Mouse (Mus musculus): Measurements from ENCODE around the gene Polr2h. TPM values are rescaled to one million over a fixed set of nuclear protein-coding genes. Genes with fewer than 3 reads are reported as not detected.

Polr2h gene
- polyA plus RNA-seq, 1 experiment from 2014 or later = 80.7 TPM

GRCm38 (mm10) chr16:20715161-20715560 is 2.3 kb upstream of the Polr2h start:
- Histone ChIP-seq H3K27me3 (no peaks in the 10 kb centered on the region), H3K4me3 (peak overlapping the region; percentile 67), H3K9me3 (replicated peaks) (no peaks in the 10 kb centered on the region), H3K9ac (peak overlapping the region; percentile 83; the same call in 1 of the 2 replicates), H3K4me2 (replicated peaks) (peak overlapping the region; percentile 89), H3K36me3 (peaks cover 28% of the 10 kb centered on the region), H3K27ac (peak overlapping the region; percentile 93; the same call in 1 of the 2 replicates), H3K4me1 (peaks cover 46% of the 10 kb centered on the region)
- WGBS = 43% methylated on average over 2 of the region's 2 CpGs
- no peak for ATAC-seq (ENCODE audit: low FRiP score)

GRCm38 (mm10) chr16:20715566-20715965 is 1.9 kb upstream of the Polr2h start:
- Histone ChIP-seq H3K27ac (peak overlapping the region; percentile 93), H3K4me3 (peak overlapping the region; percentile 67), H3K9ac (peak overlapping the region; percentile 83), H3K4me1 (peaks cover 46% of the 10 kb centered on the region), H3K27me3 (no peaks in the 10 kb centered on the region), H3K9me3 (replicated peaks) (no peaks in the 10 kb centered on the region), H3K36me3 (peaks cover 24% of the 10 kb centered on the region), H3K4me2 (replicated peaks) (peak overlapping the region; percentile 89)
- ATAC-seq (ENCODE audit: low FRiP score) = no peak; the same call in 1 of the 2 replicates
- under 1% methylated on average over 12 of the region's 12 CpGs for WGBS

GRCm38 (mm10) chr16:20715976-20716840 is 1.3 kb upstream of the Polr2h start:
- H3K27ac ChIP-seq = peak overlapping the region; percentile 93
- H3K27me3 ChIP-seq = no peaks in the 10 kb centered on the region
- peak overlapping the region; percentile 89 for H3K4me2 ChIP-seq (replicated peaks)
- peak overlapping the region; percentile 83 for H3K9ac ChIP-seq
- H3K4me1 ChIP-seq = peaks cover 46% of the 10 kb centered on the region
- no peaks in the 10 kb centered on the region for H3K9me3 ChIP-seq (replicated peaks)
- peaks cover 17% of the 10 kb centered on the region for H3K36me3 ChIP-seq
- under 1% methylated on average over 58 of the region's 68 CpGs for WGBS
- H3K4me3 ChIP-seq = peak overlapping the region; percentile 67
- peak; percentile 88 for ATAC-seq (ENCODE audit: low FRiP score)

- peak overlapping the region; percentile 93 for H3K27ac ChIP-seq
- H3K4me2 ChIP-seq (replicated peaks) = peak overlapping the region; percentile 89
- H3K9me3 ChIP-seq (replicated peaks) = no peaks in the 10 kb centered on the region
- H3K4me3 ChIP-seq = peak overlapping the region; percentile 67
- peak overlapping the region; percentile 83 for H3K9ac ChIP-seq
- no peaks in the 10 kb centered on the region for H3K27me3 ChIP-seq
- no peak; the same call in none of the 2 replicates for ATAC-seq (ENCODE audit: low FRiP score)
- H3K36me3 ChIP-seq = peaks cover 13% of the 10 kb centered on the region
- H3K4me1 ChIP-seq = peaks cover 46% of the 10 kb centered on the region
- under 1% methylated on average over 8 of the region's 8 CpGs for WGBS
Measured at GRCm38 (mm10) chr16:20716841-20717180, 654 bp upstream of the Polr2h start.

GRCm38 (mm10) chr16:20717978-20718670 is 659 bp downstream of the Polr2h start:
- Histone ChIP-seq H3K9ac (peak overlapping the region; percentile 83), H3K27me3 (no peaks in the 10 kb centered on the region), H3K27ac (peak overlapping the region; percentile 93; the same call in 1 of the 2 replicates), H3K36me3 (peaks cover 11% of the 10 kb centered on the region), H3K4me1 (peaks cover 46% of the 10 kb centered on the region), H3K9me3 (replicated peaks) (no peaks in the 10 kb centered on the region), H3K4me2 (replicated peaks) (peak overlapping the region; percentile 89), H3K4me3 (peak overlapping the region; percentile 67)
- no peak; the same call in 1 of the 2 replicates for ATAC-seq (ENCODE audit: low FRiP score)
- 3% methylated on average over 18 of the region's 18 CpGs for WGBS

- Histone ChIP-seq H3K9me3 (replicated peaks) (no peaks in the 10 kb centered on the region), H3K36me3 (peaks cover 11% of the 10 kb centered on the region), H3K4me2 (replicated peaks) (no peak overlapping the region), H3K27ac (no peak overlapping the region), H3K4me1 (peaks cover 17% of the 10 kb centered on the region), H3K9ac (no peak overlapping the region), H3K4me3 (no peak overlapping the region), H3K27me3 (no peaks in the 10 kb centered on the region)
- no peak for ATAC-seq (ENCODE audit: low FRiP score)
- 88% methylated on average over 10 of the region's 10 CpGs for WGBS
Measured at GRCm38 (mm10) chr16:20721808-20722207, 4.3 kb downstream of the Polr2h start.

GRCm38 (mm10) chr16:20722736-20723135 is 5.3 kb downstream of the Polr2h start:
- no peak overlapping the region for H3K4me3 ChIP-seq
- H3K27ac ChIP-seq = no peak overlapping the region
- ATAC-seq (ENCODE audit: low FRiP score) = no peak
- no peak overlapping the region for H3K9ac ChIP-seq
- H3K4me1 ChIP-seq = peaks cover 12% of the 10 kb centered on the region
- no peaks in the 10 kb centered on the region for H3K27me3 ChIP-seq
- no peak overlapping the region for H3K4me2 ChIP-seq (replicated peaks)
- H3K36me3 ChIP-seq = peaks cover 11% of the 10 kb centered on the region
- 74% methylated on average over 4 of the region's 4 CpGs for WGBS
- no peaks in the 10 kb centered on the region for H3K9me3 ChIP-seq (replicated peaks)

- no peak overlapping the region for H3K27ac ChIP-seq
- 62% methylated on average over 4 of the region's 4 CpGs for WGBS
- H3K36me3 ChIP-seq = peaks cover 11% of the 10 kb centered on the region
- no peak overlapping the region for H3K9ac ChIP-seq
- no peak overlapping the region for H3K4me3 ChIP-seq
- peaks cover 10% of the 10 kb centered on the region for H3K4me1 ChIP-seq
- H3K27me3 ChIP-seq = no peaks in the 10 kb centered on the region
- H3K9me3 ChIP-seq (replicated peaks) = no peaks in the 10 kb centered on the region
- H3K4me2 ChIP-seq (replicated peaks) = no peak overlapping the region
- ATAC-seq (ENCODE audit: low FRiP score) = no peak
Measured at GRCm38 (mm10) chr16:20723247-20723646, 5.8 kb downstream of the Polr2h start.

GRCm38 (mm10) chr16:20724338-20724748 is 6.9 kb downstream of the Polr2h start:
- Histone ChIP-seq H3K4me1 (peaks cover 3% of the 10 kb centered on the region; the same call in 1 of the 2 replicates), H3K4me3 (no peak overlapping the region), H3K27me3 (0 out of 2 replicates have a peak, but pooled peaks cover 6% of the 10 kb centered on the region), H3K9me3 (replicated peaks) (no peaks in the 10 kb centered on the region), H3K4me2 (replicated peaks) (no peak overlapping the region), H3K36me3 (peaks cover 11% of the 10 kb centered on the region), H3K9ac (no peak overlapping the region), H3K27ac (no peak overlapping the region)
- 30% methylated on average over 5 of the region's 5 CpGs for WGBS
- peak; percentile 52; the same call in 1 of the 2 replicates for ATAC-seq (ENCODE audit: low FRiP score)

- no peak for ATAC-seq (ENCODE audit: low FRiP score)
- Histone ChIP-seq H3K9me3 (replicated peaks) (no peaks in the 10 kb centered on the region), H3K36me3 (peaks cover 11% of the 10 kb centered on the region), H3K4me1 (peaks cover 3% of the 10 kb centered on the region; the same call in 1 of the 2 replicates), H3K27ac (no peak overlapping the region), H3K27me3 (0 out of 2 replicates have a peak, but pooled peaks cover 6% of the 10 kb centered on the region), H3K9ac (no peak overlapping the region), H3K4me2 (replicated peaks) (no peak overlapping the region), H3K4me3 (no peak overlapping the region)
- 75% methylated on average over 7 of the region's 7 CpGs for WGBS
Measured at GRCm38 (mm10) chr16:20725321-20725720, 7.9 kb downstream of the Polr2h start.

GRCm38 (mm10) chr16:20725750-20726149 is 8.3 kb downstream of the Polr2h start:
- WGBS = 77% methylated on average over 4 of the region's 4 CpGs
- Histone ChIP-seq H3K4me1 (peaks cover 3% of the 10 kb centered on the region; the same call in 1 of the 2 replicates), H3K4me3 (no peak overlapping the region), H3K9ac (no peak overlapping the region), H3K27ac (no peak overlapping the region), H3K4me2 (replicated peaks) (no peak overlapping the region), H3K27me3 (0 out of 2 replicates have a peak, but pooled peaks cover 6% of the 10 kb centered on the region), H3K9me3 (replicated peaks) (no peaks in the 10 kb centered on the region), H3K36me3 (peaks cover 11% of the 10 kb centered on the region)
- ATAC-seq (ENCODE audit: low FRiP score) = no peak

GRCm38 (mm10) chr16:20726384-20726783 is 8.9 kb downstream of the Polr2h start:
- Histone ChIP-seq H3K9me3 (replicated peaks) (no peaks in the 10 kb centered on the region), H3K9ac (no peak overlapping the region), H3K4me1 (peaks cover 3% of the 10 kb centered on the region; the same call in 1 of the 2 replicates), H3K36me3 (peaks cover 11% of the 10 kb centered on the region), H3K27ac (no peak overlapping the region), H3K4me2 (replicated peaks) (no peak overlapping the region), H3K27me3 (0 out of 2 replicates have a peak, but pooled peaks cover 6% of the 10 kb centered on the region), H3K4me3 (no peak overlapping the region)
- 63% methylated on average over 1 of the region's 1 CpGs for WGBS
- no peak for ATAC-seq (ENCODE audit: low FRiP score)
